Mouse (Mus musculus) cerebellum, adult 18-20 months (tissue): ENCODE results near the gene Tspan15.
A peak's percentile ranks its signal among the peaks of the same experiment; 100 is the strongest.

Experiments used
- DNase-seq, 2 experiments: peaks; one replicate each; pipeline ENCODE4 v3.0.0; 2021

The Tspan15 gene

GRCm38 (mm10) chr10:62230708-62231394, at the start of gene Tspan15:
Tspan15 (minus strand) TSS chr10:62231251.
- DNase-seq = peak; percentile 97

DNA sequence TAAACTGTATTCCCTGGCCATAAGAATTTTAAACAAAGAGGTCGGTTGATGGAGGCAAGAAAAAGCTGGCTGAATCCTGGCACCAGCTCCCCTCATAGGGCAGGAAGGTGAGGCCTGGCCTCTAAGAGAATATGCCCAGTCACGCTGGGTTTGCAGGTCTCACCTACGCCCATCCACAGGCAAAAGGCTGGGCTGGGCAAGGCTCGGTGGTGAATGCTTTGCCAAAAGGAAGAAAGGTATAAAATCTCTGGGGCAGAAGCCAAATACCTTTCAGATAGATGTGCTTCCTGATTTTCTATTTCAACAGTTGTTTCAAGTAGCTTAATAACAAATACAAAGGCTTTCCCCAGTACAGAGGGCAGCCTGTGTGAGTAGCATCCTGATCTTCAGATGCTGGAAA, 48.6 kb upstream of the Tspan15 start:
- DNase-seq = no peak

DNA sequence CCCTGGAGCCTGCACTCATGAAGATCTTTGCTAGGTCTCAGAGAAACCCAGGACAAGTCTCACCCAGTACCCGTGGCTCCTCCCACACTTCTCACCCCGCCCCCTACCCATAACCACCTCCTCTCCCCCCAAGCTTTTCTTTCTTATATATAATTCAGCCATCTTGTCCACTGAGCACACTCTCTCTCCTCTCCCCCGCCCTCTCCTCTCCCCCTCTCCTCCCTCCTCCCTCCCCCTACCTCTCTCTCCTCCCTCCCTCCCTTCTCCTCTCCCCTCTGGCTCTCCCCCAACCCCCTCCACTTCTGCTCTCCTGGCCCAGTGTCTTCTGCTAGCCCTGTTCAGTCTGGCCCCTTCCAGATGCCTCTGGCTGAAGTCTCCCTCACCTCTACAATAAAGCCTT, 48.0 kb upstream of the Tspan15 start:
- no peak for DNase-seq

DNA sequence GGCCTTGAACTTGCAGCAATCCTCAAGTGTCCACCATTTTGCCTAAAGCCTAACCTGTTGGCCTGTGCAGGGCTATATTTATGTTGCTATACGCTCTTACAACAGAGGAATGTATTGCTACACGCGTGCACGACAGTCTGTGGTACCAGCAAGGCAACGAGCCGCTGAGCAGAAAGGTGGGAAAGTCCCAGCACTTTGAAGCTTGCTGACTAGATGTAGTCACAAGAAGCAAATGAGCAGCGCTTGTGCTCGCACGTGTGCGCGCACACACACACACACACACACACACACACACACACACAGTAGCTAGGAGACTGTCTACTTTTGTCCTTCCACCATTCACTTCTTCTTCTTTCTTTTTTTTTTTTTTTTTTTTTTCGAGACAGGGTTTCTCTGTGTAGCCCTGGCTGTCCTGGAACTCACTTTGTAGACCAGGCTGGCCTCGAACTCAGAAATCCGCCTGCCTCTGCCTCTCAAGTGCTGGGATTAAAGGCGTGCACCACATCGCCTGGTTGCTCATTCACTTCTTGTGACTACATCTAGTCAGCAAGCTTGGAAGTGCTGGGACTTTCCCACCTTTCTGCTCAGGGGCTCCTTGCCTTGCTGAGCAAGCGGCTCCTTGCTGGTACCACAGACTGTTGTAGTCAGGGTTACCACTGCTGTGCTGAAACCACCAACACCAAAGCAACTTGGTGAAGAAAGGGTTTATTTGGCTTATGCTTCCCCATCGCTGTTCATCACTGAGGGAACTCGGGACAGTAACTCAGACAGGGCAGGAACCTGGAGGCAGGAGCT, 46.6 kb upstream of the Tspan15 start:
- no peak for DNase-seq

GRCm38 (mm10) chr10:62275235-62275634, 44.2 kb upstream of the Tspan15 start:
- DNase-seq = peak; percentile 92 to 93

GRCm38 (mm10) chr10:62269278-62269677, 38.2 kb upstream of the Tspan15 start:
- no peak for DNase-seq

- DNase-seq = no peak
Measured at GRCm38 (mm10) chr10:62264299-62264698, 33.2 kb upstream of the Tspan15 start.

- peak; percentile 74 to 76 for DNase-seq
Measured at GRCm38 (mm10) chr10:62261115-62261886, 30.2 kb upstream of the Tspan15 start.

DNA sequence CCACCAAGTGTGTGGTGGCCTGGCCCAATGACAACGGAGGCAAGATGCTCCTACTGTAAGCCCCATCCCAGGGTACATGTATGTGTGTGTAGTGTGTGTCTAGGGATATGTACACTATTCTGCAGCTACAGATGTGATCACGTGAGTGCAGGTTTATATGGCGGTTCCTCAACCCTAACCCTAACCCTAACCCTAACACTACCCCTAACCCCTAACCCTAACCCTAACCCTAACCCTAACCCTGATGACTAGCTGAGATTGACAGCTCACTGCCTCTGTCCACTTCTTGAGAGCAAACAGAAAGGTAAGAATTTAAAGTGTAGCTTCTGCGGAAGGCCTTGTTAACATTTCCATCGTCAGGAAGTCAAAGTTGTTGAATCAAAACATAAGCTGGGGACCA, 27.2 kb upstream of the Tspan15 start:
- DNase-seq = no peak

GRCm38 (mm10) chr10:62252496-62253235, 21.6 kb upstream of the Tspan15 start:
- DNase-seq = no peak

DNA sequence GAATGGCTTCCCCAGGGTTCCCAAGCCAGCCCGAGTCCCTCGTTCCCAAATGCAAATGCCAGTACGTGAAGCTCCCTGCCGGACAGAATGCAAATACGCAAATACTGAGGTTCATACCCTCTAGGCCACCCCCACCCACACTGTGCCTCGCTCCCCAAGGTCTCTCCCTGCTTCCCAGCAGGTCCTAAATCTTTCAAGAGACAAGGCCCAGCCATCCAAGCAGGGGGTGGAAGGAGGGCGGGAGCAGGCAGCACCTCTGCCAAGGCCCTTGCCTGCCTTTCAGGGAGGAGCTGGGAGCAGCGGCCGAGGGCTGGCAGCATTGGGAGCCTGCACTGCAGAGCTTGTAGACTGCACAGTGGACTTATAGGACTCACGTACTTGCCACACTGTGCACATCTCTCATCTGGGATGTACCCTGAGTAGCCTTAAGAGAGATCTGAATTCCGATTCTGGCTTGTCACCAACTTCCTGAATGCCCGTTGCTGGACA, 21.0 kb upstream of the Tspan15 start, which contains the start of gene Tacr2:
Tacr2 (plus strand) TSS at position 439 of the 489 bp plus-strand sequence.
- no peak for DNase-seq

DNA sequence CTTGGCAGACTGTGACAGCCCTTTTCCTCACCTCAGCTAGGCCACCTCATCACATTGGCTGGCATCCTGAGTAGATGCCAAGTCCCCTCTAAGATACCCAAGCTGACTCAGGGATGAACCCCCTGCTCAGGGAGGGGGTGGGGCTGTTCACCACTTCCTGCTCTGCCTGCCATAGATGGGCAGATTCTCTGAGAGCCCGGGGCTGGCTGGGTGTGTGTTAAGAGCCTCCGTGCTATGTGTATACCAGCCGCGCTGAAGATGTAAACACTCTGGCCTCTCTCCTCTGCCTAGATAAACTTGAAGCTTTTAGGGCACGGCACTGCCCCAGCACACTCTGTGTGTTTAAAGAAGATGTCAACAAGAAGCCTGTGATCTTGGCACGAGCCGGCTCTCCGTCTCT, 16.8 kb upstream of the Tspan15 start:
- DNase-seq = no peak

- DNase-seq = no peak
Measured at GRCm38 (mm10) chr10:62247156-62247555, 16.1 kb upstream of the Tspan15 start.

DNA sequence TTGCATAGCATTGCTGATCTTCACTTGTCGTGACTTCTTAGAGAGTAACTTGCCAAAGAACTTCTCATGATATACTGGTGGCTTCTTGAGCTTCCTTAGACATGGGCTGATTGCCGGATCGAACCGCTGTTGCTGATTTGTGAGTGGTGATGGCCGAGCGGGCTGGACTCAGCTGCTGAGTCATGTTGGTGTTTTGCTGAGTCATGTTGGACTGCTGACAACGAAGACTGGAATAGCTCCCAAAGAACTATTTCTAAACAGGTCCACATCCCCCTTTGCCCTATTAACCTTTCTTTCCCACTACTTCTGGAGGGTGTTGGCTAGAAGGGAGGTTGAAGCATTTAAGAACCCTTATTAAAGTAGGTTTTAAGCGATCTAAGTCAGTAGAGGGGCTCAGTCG, 13.0 kb upstream of the Tspan15 start:
- no peak for DNase-seq

DNA sequence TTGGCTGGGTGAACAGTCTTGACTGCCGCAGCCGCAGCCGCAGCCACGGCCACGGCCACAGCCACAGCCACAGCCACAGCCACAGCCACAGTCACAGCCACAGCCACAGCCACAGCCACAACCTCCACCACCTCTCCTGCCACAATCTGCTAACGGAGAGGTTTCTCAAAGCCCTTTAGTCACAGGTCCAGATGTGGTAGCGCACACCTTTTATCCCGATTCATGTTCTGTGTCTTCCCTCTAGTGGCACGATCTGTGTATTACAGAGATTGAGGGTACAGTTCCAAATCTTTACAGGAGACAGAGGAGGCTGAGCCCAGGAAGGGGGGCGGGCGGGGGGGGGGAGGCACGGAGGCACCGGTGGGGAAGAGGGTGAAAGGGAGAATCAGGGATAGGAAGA, 11.8 kb upstream of the Tspan15 start:
- DNase-seq = peak; percentile 58 to 70

DNA sequence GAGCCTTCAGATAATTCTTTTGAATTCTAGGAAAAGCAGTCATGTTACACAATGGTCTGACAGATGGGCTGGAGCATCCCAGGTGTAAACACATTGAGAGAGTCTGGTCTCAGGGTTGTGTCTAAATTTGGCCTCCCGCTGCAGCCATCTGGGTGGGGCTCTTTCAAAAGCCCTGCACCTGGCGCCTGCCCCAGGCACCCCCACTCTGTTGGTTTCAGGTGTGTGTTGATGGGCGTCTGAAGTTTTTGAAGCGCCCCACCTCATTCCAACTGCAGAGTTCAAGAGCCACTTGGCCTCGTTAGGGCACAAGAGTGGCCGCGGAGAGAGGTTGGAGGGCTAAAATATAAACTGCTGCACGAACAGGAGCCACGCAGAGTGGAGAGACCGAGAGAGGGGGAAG, 11.3 kb upstream of the Tspan15 start:
- DNase-seq = no peak

DNA sequence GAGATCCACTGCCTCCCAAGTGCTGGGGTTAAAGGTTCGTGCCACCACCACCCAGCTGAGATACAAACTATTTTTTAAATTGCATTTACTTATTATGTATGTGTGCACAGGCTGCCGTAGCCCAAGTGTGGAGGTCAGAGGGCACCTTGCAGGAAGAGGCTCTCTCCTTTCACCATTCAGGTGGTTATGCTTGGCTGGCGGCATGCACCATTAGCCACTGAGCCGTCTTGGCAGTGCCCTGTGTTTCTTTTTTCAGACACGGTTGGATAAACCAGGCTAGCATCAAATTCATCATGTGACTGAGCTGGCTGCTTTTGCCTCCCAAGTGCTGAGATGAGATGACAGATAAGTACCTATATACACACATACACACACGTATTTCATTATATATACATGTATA, 8.2 kb upstream of the Tspan15 start:
- peak in 1 of 2 experiments; percentile 30 for DNase-seq

DNA sequence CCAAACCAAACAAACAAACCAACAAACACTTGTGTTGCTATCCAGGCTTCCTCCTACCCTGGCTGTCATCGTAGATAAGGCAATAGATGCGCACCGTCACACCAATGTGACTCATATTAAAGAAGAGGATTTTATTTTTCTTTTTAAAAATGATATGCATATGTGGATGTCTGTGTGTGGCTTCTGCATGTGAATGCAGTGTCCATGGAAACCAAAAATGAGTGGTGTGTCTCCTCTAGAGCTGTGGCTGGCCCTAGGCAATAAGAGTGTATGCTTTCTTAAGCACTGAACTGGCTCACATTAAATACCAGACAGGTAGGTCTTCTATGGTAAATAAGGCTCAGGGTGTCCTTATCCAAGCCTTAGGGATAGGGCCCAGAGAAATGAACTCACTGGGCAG, 7.6 kb upstream of the Tspan15 start:
- DNase-seq = no peak

- DNase-seq = no peak
Measured at GRCm38 (mm10) chr10:62237205-62237604, 6.2 kb upstream of the Tspan15 start.

DNA sequence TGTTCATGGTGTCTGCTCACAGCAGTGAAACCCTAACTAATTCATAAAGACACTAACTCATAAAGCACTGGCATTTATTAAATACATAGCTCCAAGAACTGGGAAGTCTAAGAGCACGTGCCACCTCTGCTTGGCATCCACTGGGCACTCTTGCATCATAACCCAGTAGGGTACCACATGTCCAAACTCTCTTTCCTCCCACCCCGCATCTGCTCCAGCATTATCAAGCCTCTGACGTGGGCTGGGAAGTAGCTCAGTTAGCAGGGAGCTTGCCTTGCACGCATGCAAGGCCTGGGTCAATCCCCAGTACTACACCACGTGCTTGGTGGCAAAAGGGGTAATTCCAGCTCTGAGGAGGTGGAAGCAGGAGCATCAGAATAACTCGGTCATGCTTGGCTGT, 5.1 kb upstream of the Tspan15 start:
- no peak for DNase-seq

- DNase-seq = no peak
Measured at GRCm38 (mm10) chr10:62231811-62232210, 760 bp upstream of the Tspan15 start.

- DNase-seq = no peak
Measured at GRCm38 (mm10) chr10:62231395-62231732, 313 bp upstream of the Tspan15 start.

GRCm38 (mm10) chr10:62228126-62228525, 2.9 kb downstream of the Tspan15 start:
- peak; percentile 40 to 45 for DNase-seq
